Mouse (Mus musculus) heart, postnatal 36 days (tissue): ENCODE measurements around the gene Bcl2. TPM values are rescaled to one million over a fixed set of nuclear protein-coding genes. Genes with fewer than 3 reads are reported as not detected.
"Not testable (repeated sequence)": the region's sequence is repeated elsewhere in the genome, so short reads cannot be mapped to it uniquely, and the experiment has no call there.

Experiments
- DNase-seq, 2 experiments: peaks; one replicate each; pipeline ENCODE4 v3.0.0; 2021 to 2022
- intact Hi-C: fragments of 180-260 bp; cut with DNase I; formaldehyde crosslinking; loops from one replicate; pipeline ENCODE4 v1.15.1; 2025
- total RNA-seq, 2 experiments: library from RNA; stranded (reverse); gene quantifications; 2 replicates each; pipeline ENCODE4 v1.2.3; 2021

The Bcl2 gene
- total RNA-seq, 2 experiments from 2014 or later = 3.7 to 5.1 TPM

GRCm38 (mm10) chr1:106566120-106567086 is 147.7 kb downstream of the Bcl2 start:
- no peak for DNase-seq
- intact Hi-C loops = no loop called here

GRCm38 (mm10) chr1:106565238-106565637 is 148.8 kb downstream of the Bcl2 start:
- intact Hi-C loops = no loop called here
- no peak for DNase-seq

- intact Hi-C loops = no loop called here
- no peak for DNase-seq
Observed at GRCm38 (mm10) chr1:106564436-106564835, 149.6 kb downstream of the Bcl2 start.

- intact Hi-C loops = no loop called here
- DNase-seq = no peak
Observed at GRCm38 (mm10) chr1:106562751-106563150, 151.3 kb downstream of the Bcl2 start.

GRCm38 (mm10) chr1:106561085-106561760 is 152.9 kb downstream of the Bcl2 start:
- intact Hi-C loops = no loop called here
- no peak for DNase-seq

- intact Hi-C loops = no loop called here
- DNase-seq = no peak
Observed at GRCm38 (mm10) chr1:106560105-106560504, 154.0 kb downstream of the Bcl2 start.

GRCm38 (mm10) chr1:106559116-106559605 is 154.9 kb downstream of the Bcl2 start:
- intact Hi-C loops = no loop called here
- no peak for DNase-seq

- DNase-seq = no peak
- intact Hi-C loops = no loop called here
Observed at GRCm38 (mm10) chr1:106555498-106556168, 158.4 kb downstream of the Bcl2 start.

GRCm38 (mm10) chr1:106553846-106554802 is 159.9 kb downstream of the Bcl2 start:
- no peak for DNase-seq
- intact Hi-C loops = no loop called here

- DNase-seq = no peak
Observed at GRCm38 (mm10) chr1:106552856-106553255, 161.2 kb downstream of the Bcl2 start.

GRCm38 (mm10) chr1:106550580-106550979 is 163.5 kb downstream of the Bcl2 start:
- no peak for DNase-seq
- intact Hi-C loops = no loop called here

More at GRCm38 (mm10) chr1:106552856-106553255, 161.2 kb downstream of the Bcl2 start:
- intact Hi-C loops = no loop called here

- intact Hi-C loops = loop anchor here (5.0 kb wide), 1 partner anchor 78 kb away; no protein-coding TSS in a partner anchor
Observed at GRCm38 (mm10) chr1:106549025-106549424, 165.0 kb downstream of the Bcl2 start.

GRCm38 (mm10) chr1:106544817-106545612 is 169.1 kb downstream of the Bcl2 start:
- peak; percentile 66 to 79 for DNase-seq
- intact Hi-C loops = loop anchor here (1.0 to 5.0 kb wide), 3 partner anchors 82 to 172 kb away; no protein-coding TSS in a partner anchor

More at GRCm38 (mm10) chr1:106549025-106549424, 165.0 kb downstream of the Bcl2 start:
- DNase-seq = no peak

- peak; percentile 49 to 56 for DNase-seq
Observed at GRCm38 (mm10) chr1:106542731-106543130, 171.3 kb downstream of the Bcl2 start.

GRCm38 (mm10) chr1:106541851-106542250 is 172.2 kb downstream of the Bcl2 start:
- intact Hi-C loops = loop anchor here (2.0 to 5.0 kb wide), 2 partner anchors 23 to 115 kb away; no protein-coding TSS in a partner anchor
- no peak for DNase-seq

More at GRCm38 (mm10) chr1:106542731-106543130, 171.3 kb downstream of the Bcl2 start:
- intact Hi-C loops = loop anchor here (2.0 to 5.0 kb wide), 2 partner anchors 24 to 115 kb away; no protein-coding TSS in a partner anchor

GRCm38 (mm10) chr1:106540130-106540529 is 173.9 kb downstream of the Bcl2 start:
- no peak for DNase-seq
- intact Hi-C loops = loop anchor here (5.0 kb wide), 1 partner anchor 113 kb away; no protein-coding TSS in a partner anchor

GRCm38 (mm10) chr1:106539029-106539428 is 175.0 kb downstream of the Bcl2 start:
- no peak for DNase-seq

GRCm38 (mm10) chr1:106534835-106535234 is 179.2 kb downstream of the Bcl2 start:
- DNase-seq, intact Hi-C loops: not testable (repeated sequence)

More at GRCm38 (mm10) chr1:106539029-106539428, 175.0 kb downstream of the Bcl2 start:
- intact Hi-C loops = no loop called here
